Mouse (Mus musculus): Measurements from ENCODE around the gene Ccdc160. TPM values are rescaled to one million over a fixed set of nuclear protein-coding genes. Genes with fewer than 3 reads are reported as not detected.
A peak's percentile ranks its signal among the peaks of the same experiment; 100 is the strongest.

Gene Ccdc160
- not detected for total RNA-seq (2021)
- long read RNA-seq, experiment 1 = 0 reads
- long read RNA-seq, experiment 2 = 0 reads

DNA sequence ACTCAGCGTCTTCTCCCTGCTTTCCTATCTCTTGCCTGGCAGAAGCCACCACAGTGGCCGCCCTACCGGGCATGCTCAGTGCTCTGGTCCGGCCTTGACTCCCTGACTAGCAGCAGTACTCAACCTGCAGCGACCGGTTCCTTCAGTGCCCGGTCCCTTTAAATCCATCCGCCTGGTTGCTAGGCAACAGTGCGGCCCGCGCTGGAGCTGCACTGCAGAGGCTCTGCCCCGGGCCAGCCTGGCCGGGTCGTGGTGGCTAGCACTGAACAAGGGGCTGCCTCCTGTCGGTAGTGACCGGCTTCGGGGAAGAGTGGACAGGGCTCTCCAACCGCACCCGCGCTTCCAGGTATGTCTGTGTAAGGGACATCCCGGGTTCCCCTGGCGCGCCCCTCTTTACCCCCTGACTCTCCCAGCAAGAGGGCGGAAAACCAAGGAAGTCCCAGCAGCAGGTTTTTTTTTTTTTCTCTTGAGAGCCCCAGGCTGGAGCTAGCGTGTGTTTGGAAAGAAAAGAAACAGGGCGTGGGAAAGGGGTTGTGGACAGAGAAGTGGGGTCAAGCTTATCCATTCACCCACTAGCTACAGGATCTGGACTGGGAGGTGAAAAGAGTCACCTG lies at the start of gene Ccdc160:
Ccdc160 (plus strand) TSS at position 221 of the 614 bp plus-strand sequence.
- DNase-seq = peak; percentile 36

DNA sequence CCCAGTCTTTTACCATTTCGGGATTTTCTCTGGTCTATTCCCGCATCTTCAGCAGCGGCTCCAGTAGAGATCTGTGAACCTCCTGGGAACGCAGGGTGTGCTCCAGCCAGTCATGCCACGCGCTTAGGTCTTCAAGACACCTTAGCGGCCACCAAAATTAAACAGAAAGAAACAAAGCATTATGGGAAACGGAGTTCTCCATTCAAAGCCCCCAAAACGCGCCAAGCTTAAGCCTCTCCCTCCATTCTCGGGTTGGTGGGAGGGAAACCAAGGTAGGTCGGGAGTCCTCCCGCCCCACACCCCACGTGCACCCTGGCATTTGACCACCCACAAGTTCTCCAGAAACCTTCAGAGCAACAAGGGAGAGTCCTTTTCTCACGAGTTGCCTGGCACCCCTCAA lies 47.2 kb upstream of the Ccdc160 start:
- DNase-seq = no peak

DNA sequence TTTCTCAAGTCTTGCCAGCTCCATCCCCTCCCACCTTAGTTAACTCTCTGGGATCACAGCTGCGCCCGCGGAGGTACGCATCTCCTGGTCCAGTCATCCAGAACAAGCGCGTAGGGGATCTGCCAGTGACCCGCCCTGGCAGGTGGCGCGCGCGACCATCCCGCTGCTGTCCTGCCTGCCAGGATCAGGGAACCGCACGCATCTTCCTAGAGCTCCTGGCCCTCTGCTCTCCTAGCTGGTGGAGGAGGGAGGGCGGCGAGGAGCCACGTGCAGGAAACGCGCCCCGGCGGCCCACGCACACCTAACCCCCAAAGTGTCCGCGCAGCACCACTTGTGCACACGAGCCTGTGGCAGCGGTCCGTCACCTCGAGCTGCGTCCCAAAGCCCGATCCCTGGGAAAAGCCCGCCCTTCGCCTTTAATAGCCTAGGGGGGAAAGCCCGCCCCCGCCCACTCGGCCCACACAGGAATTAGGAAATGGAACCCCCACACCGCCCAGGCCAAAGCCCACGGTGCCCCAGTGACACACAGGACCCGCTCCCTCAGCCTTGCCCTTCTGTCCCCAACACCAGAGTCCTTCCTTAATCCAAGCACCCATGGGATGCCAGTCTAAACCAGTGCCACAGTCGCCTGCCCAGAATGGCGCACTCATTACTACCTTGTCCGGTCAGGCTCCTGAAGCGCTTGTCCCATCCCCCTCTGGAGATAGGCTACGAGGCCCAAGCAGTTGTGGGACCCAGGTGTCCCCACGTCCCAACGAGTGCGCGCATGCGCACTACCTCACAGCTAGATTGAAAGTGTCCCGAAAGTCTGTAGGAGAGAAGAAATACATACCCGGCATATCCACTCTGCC lies 46.6 kb upstream of the Ccdc160 start:
- DNase-seq = no peak

DNA sequence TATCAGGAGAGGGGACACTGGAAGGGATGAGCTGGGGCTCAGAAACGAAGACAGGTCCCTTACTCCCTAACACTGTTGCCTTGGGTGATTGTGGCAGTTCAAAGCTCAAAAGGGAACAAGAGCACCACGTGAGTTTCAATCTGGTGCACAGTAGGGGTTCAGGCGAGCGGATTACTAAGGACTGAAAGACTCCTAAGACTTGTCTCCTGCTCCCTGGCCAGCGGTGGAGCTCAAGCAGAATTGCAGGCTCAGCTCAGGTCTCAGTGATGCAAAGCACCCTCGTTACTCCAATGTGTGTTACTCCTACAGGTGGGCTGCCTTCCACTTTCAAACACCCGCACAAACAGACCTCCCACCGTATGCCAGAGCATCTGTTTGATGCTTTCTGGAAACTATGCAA lies 45.5 kb upstream of the Ccdc160 start:
- DNase-seq = no peak

DNA sequence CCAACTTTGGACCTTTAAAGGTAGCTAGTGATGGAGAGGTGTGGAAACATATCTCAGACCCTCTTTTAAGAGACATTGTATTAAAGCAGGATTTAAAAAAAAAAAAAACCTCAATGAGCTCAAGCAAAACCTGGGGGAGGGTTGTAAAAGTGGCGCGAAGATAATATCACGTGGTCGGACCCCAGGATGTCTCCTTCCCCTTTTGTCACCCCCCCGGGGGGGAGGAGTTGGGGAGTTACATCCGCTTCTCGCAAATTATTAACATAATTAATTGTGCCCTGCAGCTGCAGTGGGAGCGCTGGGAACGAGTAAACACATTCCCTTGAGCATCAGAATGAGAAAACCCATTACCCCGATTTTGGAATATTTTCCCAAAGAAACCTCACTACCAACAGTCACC lies 45.1 kb upstream of the Ccdc160 start:
- DNase-seq = no peak

DNA sequence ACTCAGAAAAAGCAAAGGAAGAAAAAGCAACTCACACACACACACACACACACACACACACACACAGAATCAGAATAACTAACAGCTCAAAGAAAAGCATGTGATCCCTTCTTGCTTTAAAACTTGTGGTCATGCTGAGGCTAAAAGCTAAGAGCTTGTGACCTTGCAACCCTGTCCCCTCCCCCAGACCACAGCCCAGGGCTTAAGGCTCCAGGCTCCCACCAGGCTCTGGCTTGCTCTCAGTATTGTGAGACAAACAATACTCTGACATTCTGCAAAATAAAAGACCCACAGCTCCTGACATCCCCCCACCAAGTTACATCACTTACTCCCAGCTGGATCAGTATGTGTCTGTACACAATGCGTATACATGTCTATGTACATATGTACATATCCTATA lies 44.2 kb upstream of the Ccdc160 start:
- DNase-seq = no peak

DNA sequence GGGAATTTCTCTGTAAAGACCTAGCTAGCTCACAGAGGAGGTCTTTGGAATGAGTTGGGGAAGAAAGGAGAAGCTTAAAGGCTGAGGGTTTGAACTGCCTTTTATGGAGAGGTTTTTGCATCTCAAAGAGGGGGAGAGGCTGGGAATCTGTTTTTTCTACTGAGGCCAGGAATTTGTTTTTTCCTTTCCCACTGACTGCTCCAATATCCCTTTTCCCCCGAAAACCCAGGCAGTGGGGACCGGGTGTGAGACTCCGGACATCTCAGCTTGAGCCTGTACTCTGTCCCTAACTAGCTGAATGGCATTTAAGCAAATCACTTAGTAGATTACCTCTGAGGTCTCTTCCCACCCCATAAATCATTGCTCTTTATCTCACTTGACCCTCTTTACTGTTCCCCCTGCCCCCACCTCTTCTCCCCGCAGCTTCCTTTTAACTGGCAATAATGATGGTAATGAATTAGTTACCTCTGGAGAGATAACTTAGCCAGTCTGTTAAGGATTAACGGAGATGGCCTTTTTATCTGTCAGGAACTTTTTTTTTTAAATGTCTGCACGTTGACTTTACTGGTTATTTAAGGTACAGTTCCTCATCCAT lies 37.4 kb upstream of the Ccdc160 start:
- no peak for DNase-seq

DNA sequence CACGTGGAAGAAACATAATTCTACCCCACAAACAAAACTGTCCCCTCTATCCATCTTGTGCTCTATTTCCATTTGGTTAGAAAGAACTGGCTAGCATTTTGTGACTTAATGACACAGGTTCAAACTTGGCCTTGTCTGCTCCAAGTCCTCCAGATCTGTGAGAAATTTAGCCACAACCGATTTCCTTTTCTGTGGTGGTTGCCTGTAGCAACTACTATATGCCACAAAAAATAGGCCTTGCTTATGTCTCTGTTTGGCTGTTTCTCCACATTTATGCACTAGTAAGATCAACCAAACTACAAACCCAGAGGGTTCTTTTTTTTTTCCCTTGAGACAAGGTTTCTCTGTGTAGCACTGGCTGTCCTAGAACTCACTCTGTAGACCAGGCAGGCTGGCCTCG lies 33.8 kb upstream of the Ccdc160 start:
- no peak for DNase-seq

DNA sequence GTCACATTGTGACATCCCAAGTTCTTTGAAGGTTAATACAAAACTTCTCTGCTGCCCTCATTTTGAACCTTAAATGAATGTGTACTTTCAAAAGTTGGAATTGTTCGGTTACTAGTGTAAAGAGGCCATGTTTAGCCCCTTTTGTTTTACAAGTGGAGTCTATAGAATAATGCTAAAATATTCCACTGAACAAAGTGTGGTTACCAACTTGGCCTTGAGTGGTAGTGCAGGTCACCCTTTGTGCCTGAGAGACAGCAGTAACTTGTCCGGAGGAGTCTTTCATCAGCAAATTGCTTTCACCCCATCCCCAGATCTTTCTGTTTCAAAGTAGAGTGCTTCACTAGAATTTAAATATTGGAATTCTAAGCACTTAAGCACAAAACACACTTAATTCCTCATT lies 31.8 kb upstream of the Ccdc160 start:
- no peak for DNase-seq

DNA sequence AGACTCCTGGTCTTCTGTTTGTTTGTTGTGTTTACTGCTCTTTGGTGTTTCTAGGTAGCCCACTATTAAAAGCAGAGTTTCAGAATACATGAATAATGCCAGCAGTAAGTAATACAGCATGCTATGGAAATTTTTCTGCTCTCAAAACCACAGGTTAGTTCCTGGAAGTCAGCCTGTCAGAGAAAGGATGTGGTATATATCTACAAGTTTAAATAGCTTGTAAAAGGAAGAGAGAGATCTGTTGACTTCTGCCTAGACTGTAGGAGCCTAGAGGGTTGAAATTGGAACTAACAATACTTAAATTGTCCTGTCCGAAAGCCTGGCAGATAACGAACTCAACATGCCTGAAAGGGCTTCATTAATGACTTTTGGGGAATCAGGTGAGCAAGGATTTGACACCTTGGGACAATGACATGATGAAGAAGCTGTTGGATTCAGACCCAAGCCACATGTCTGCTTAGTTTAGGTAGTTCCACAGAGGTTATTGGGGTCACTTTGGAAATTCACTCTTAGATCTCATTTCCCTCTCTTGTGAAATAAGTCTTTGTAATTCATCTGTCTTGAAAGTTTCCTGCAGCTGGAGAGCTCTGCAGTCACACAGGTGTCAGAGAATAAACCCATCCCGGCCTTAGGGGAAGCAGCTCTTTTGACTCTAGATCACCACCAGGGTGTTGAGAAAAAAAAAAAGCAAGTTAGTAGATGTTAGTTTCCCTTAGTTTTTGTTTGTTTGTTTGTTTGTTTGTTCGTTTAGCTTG lies 30.6 kb upstream of the Ccdc160 start:
- DNase-seq = no peak

DNA sequence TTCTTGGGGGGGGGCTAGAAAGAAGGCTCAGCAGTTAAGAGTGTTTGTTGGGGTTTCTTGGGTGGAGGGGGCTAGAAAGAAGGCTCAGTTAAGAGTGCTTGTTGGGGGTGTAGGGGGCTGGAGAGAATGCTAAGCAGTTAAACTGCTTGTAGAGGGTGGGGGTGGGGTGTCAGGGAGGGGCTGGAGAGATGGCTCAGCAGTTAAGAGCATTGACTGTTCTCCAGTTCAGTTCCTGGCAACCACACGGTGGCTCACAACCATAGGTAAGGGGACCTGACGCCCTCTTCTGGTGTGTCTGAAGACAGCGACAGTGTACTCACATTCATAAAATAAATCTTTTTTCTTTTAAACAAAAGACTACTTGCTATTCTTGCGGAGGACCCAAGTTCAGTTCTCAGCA lies 28.8 kb upstream of the Ccdc160 start:
- no peak for DNase-seq

DNA sequence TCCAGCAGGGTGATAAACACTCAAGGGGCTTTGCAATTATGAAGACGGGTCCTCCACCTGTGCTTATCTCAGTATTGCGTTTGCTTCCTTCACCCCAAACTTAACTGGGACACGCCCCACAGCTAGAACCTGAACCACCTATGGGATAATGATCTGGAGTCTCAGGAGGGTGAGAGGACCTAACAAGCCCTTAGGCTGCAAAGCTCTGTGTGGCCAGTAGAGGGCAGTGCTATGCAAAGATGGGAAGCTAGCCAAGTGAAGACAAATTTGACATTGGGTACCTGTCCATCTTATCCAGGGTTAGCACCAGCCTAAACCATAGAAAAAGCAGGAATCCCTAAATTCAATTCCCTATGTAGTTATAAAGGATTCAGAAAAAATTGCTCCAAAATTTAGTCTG lies 15.0 kb upstream of the Ccdc160 start:
- DNase-seq = no peak

DNA sequence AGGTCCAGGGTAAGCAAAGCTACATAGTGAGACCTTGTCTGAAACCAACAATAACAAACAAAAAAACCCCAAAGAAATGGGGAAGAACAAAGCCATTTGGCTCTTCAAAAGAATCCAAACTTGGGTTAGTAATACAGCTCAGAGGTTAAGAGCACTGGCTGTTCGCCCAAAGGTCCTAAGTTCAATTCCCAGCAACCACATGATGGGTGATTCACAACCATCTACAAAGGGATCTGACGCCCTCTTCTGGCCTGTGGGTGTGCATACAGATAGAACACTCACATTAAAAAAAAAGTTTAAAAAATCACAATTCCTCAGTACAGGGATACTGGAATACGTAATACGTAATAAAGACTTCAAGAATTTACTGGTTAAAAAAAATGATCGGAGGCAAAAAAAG lies 13.3 kb upstream of the Ccdc160 start:
- DNase-seq = no peak

DNA sequence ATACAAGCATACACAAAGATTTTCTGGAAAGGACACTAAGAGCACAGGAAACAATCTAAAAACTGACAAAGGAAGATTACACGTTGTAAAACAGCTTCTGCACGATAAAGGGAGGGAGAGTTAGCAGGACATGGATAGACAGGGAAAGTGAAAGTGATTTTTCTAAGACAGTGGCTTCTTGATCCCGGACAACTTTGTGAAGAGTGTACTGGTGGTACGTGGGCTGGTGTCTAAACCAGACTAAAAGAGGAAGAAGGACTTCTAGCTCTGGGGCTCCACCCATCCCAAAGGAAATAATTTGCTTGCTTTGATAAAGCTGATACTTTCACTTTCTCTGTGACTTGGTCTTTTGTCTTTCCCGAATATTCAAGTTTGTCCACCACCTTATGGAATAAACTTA lies 7.1 kb upstream of the Ccdc160 start:
- no peak for DNase-seq

DNA sequence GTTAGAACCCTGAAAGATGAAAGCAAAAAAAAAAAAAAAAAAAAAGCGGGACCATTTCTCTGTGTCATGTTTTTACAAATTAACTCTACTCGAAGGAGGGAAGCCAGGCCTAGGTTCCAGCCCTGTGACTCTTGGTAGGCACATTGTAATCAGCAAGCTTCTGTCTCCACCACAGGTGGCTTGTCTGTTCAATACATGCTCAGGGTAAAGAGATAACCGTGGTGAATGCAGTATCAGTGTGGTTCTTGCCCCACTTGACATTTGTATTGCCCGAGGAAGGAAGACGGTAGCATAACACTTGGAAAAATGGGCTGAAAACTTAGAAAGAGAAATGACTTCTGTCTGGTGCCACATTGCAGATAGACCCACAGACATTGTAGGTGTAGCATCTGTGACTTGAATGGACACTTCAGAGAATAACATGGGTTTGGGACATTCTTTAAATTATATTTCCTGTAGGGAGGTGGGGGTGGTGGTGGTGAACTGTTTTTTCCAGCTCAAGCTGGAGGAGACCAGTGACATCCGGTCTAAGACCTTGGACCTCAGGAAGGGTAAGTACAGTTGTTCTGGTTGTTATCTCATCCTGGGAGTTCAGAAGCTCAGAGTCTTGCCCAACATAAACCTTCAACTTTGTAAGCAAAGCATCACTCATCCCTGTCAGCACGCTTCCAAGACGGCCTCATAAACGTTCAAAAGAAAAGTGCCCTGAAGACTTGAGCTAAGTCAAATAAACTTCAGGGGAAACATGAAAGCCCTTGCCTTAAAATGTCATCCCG lies 1.1 kb downstream of the Ccdc160 start:
- no peak for DNase-seq

DNA sequence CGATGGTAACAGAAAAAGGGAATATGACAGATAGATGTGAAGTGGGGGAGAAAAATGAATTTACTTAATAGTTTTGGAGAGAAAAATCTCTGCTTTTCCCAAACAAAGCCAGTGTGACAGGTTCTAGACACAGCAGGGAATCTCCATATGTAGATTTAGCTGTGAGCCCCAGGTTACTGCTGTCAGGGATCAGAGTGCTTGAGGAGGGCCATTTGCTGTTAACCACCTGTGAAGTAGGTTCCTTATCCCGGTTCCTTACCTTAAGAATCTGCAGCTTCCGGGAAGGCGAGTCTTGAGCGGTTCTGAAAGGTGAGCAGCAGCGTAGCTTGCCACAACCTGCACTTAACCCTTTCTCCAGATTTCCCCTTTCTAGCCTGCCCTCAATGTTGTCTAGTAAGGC lies 1.9 kb downstream of the Ccdc160 start:
- DNase-seq = no peak

DNA sequence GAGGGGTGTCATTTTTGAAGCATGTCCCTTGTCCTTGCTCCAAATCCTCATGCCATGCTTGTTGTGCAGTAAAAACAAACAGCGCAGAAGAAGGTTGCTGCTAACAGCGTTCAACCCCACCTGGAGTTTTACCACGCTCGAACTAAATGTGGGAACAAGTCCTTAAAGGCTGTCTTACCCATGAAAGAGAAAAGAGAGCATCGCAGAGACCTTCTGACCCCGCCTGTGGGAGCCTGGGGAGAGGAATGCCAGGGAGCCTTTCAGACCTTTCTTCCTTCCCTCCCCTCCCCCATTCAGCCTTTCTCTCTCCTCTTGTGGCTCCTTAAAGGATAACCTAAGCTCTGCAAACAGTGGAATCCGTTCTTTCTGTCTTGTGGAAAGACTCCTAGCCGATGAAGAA lies 4.8 kb downstream of the Ccdc160 start:
- DNase-seq = no peak

DNA sequence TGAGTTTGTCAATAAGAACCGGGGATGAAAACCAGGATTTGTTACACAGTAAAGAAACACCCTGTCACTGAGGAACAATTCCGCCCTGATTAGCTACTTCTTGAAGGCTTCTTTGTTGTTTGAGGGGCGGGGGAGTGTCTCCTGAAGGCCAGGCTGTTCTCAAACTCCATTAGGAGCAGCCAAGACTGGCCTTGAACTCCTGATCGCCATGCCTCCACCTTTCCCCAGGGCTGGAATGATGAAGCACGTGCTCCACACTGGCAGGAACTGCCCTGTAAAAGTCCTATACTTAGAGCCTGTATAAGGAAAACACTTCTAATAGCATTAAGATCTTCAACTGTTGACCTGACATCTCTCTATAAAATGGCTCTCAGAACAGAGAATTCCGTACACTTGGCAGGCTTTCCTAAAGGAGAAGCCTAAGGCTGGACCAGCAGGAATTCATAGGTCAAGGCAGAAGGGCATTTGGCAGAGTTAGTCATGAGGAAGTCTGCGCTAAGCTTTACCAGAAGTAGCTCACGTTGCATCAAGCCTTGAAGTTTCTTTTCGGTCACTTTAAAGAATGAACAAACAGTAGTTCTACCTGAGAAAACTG lies 6.1 kb downstream of the Ccdc160 start:
- no peak for DNase-seq

DNA sequence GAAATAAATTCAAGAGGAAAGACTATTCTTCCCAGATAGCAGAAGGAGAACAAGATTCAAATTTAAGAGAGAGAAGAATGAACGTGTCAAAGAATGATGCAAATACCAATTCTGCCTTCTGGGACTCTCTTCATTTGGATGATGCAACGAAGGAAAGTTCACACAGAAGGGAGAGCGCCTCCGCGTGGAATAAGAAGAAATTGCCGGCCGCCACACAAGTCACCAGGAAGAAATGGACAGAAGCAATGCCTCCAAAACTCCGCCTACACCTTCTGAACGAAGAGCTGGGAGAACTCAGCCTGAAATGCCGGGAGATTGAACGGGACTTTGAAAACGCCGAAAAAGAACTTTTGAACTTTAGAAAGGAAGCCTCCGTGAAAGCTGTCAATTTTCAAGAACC lies 7.3 kb downstream of the Ccdc160 start:
- DNase-seq = no peak

DNA sequence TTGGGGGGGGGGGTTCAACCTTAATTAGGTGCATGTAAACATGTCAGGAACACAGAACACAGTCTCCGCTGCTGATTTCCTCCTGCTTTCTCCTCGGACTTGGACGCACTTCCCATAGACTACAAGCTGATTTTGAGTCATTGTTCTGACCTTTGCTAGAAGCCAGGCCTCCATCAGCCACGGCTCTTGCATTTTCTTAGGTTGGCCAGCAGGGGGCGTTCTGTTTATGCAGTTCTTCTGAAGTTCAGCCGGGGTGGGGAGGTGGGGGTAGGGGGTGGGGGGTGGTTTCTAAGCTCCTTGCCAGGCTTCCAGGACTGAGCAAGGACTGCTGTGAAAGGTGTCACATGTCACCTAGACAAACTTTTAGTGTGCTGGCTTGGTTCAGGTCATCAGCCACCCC lies 8.6 kb downstream of the Ccdc160 start:
- DNase-seq = no peak

DNA sequence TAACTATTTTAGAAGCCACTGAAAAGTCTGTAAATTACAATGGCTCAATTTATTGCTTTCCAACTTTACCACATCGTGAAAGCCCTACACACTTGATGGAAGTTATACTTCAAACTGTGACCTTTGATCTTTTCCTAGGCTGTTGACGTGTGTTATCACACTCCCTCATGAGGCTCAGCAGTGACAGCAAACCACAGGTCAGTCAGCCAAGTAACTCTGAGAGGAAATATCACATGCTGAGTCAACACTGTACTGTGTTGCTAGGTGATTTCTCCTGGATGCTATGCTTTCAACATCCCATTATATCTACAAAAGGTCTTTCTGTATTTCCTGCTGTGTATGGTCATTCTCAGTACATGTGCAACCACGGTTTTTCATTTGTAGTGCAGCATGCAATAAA lies 28.3 kb downstream of the Ccdc160 start:
- DNase-seq = no peak

All from gastrocnemius, postnatal 25 days (tissue).